Mouse (Mus musculus) CH12.LX (cell line): ENCODE data around the gene Rexo5. TPM values are rescaled to one million over a fixed set of nuclear protein-coding genes. Genes with fewer than 3 reads are reported as not detected.
A peak's percentile ranks its signal among the peaks of the same experiment; 100 is the strongest.

Source experiments
- DNase-seq: peaks from one replicate; pipeline ENCODE4 v3.0.0-alpha.2; 2013; ENCODE audit errors: extremely low read depth
- H3K27ac ChIP-seq: 2 replicates; pipeline ENCODE4 v1.5.1; 2012; ENCODE audit warnings: low read depth, mild to moderate bottlenecking, control low read depth, moderate library complexity; ENCODE audit not compliant: insufficient read depth
- H3K27me3 ChIP-seq: replicated peaks from 2 replicates; pipeline ENCODE3; 2012; ENCODE audit warnings: inconsistent platforms
- H3K36me3 ChIP-seq, 2 experiments: replicated peaks in 1 of 2; 2 replicates each; pipeline versions ENCODE3 to v1.6.1; 2012; ENCODE audit warnings: inconsistent platforms in 1 of 2, low read length in 1 of 2, mild to moderate bottlenecking in 1 of 2, mixed read lengths in 1 of 2, moderate library complexity in 1 of 2; ENCODE audit not compliant: control insufficient read depth in 1 of 2, insufficient read depth in 1 of 2
- H3K4me1 ChIP-seq, 2 experiments: 2 replicates each; pipeline ENCODE4 v1.6.1; 2012; ENCODE audit warnings: inconsistent platforms in 1 of 2, moderate library complexity in 1 of 2; ENCODE audit not compliant: insufficient read depth in 2 of 2, control insufficient read depth in 1 of 2
- H3K4me2 ChIP-seq: 2 replicates; pipeline ENCODE4 v1.6.1; 2012; ENCODE audit warnings: low read depth, mild to moderate bottlenecking, control low read depth; ENCODE audit not compliant: poor library complexity, insufficient read depth, severe bottlenecking
- H3K4me3 ChIP-seq, 3 experiments: fragments of 150-350 bp in 1 of 3; sonication (generic) in 1 of 3; replicated peaks in 1 of 3; 2 replicates each; pipeline versions ENCODE3 to v1.5.1; 2011 to 2012; ENCODE audit warnings: low read depth in 2 of 3, low read length in 2 of 3, mild to moderate bottlenecking in 2 of 3, moderate library complexity in 2 of 3, control low read depth in 1 of 3, improper control_type of control experiment in 1 of 3, inconsistent platforms in 1 of 3, mixed read lengths in 1 of 3; ENCODE audit not compliant: poor library complexity in 1 of 3
- H3K79me2 ChIP-seq: replicated peaks from 2 replicates; pipeline ENCODE4 v1.6.1; 2012; ENCODE audit warnings: mild to moderate bottlenecking, moderate library complexity; ENCODE audit not compliant: control insufficient read depth, poor library complexity, insufficient read depth, severe bottlenecking; ENCODE audit errors: extremely low read depth
- H3K9ac ChIP-seq: 2 replicates; pipeline ENCODE4 v1.6.1; 2012; ENCODE audit warnings: low read depth, mild to moderate bottlenecking, control low read depth, moderate library complexity; ENCODE audit not compliant: insufficient read depth
- H3K9me3 ChIP-seq: replicated peaks from 2 replicates; pipeline ENCODE3; 2012; ENCODE audit warnings: low read length, inconsistent platforms, mixed read lengths
- ETS1 ChIP-seq: conservative IDR thresholded peaks from 2 replicates; pipeline ENCODE4 v1.6.1; 2012; ENCODE audit warnings: low read depth, mild to moderate bottlenecking, inconsistent platforms, low read length, improper control_type of control experiment, moderate library complexity
- GABPA ChIP-seq: IDR thresholded peaks from 2 replicates; pipeline ENCODE4 v1.6.1; 2012; ENCODE audit warnings: low read depth, low read length, improper control_type of control experiment, inconsistent platforms; ENCODE audit not compliant: insufficient replicate concordance
- HCFC1 ChIP-seq: IDR thresholded peaks from 2 replicates; pipeline ENCODE4 v1.6.1; 2012; ENCODE audit warnings: low read depth, mild to moderate bottlenecking, inconsistent platforms, low read length, improper control_type of control experiment
- IRF4 ChIP-seq: IDR thresholded peaks from 2 replicates; pipeline ENCODE4 v1.6.1; 2014; ENCODE audit warnings: low read depth, mild to moderate bottlenecking, inconsistent platforms, low read length, improper control_type of control experiment
- JUND ChIP-seq: conservative IDR thresholded peaks from 2 replicates; pipeline ENCODE4 v1.6.1; 2011; ENCODE audit warnings: low read depth, low read length, improper control_type of control experiment
- MAFK ChIP-seq: IDR thresholded peaks from 2 replicates; pipeline ENCODE4 v1.6.1; 2011; ENCODE audit warnings: low read length, improper control_type of control experiment; ENCODE audit not compliant: insufficient replicate concordance
- MEF2A ChIP-seq: IDR thresholded peaks from 2 replicates; pipeline ENCODE4 v1.6.1; 2014; ENCODE audit warnings: low read depth, mild to moderate bottlenecking, inconsistent platforms, low read length, improper control_type of control experiment, borderline replicate concordance
- MYC ChIP-seq: IDR thresholded peaks from 2 replicates; pipeline ENCODE4 v1.6.1; 2011; ENCODE audit warnings: low read depth, mild to moderate bottlenecking, improper control_type of control experiment, low read length
- RAD21 ChIP-seq: IDR thresholded peaks from 2 replicates; pipeline ENCODE4 v1.6.1; 2011; ENCODE audit warnings: low read depth, mild to moderate bottlenecking, low read length, improper control_type of control experiment, moderate library complexity
- SIN3A ChIP-seq: IDR thresholded peaks from 2 replicates; pipeline ENCODE4 v1.6.1; 2012; ENCODE audit warnings: low read length, improper control_type of control experiment, inconsistent platforms
- SMC3 ChIP-seq: IDR thresholded peaks from 2 replicates; pipeline ENCODE4 v1.6.1; 2011; ENCODE audit warnings: low read depth, low read length, improper control_type of control experiment
- TCF12 ChIP-seq: IDR thresholded peaks from 2 replicates; pipeline ENCODE4 v1.6.1; 2014; ENCODE audit warnings: low read depth, mild to moderate bottlenecking, inconsistent platforms, low read length, improper control_type of control experiment
- USF1 ChIP-seq: IDR thresholded peaks from 2 replicates; pipeline ENCODE4 v1.6.1; 2014; ENCODE audit warnings: low read depth, mild to moderate bottlenecking, inconsistent platforms, low read length, improper control_type of control experiment
- USF2 ChIP-seq: conservative IDR thresholded peaks from 2 replicates; pipeline ENCODE4 v1.6.1; 2011; ENCODE audit warnings: low read depth, low read length, improper control_type of control experiment
- ZKSCAN1 ChIP-seq: IDR thresholded peaks from 2 replicates; pipeline ENCODE4 v1.6.1; 2012; ENCODE audit warnings: low read depth, inconsistent platforms, low read length, improper control_type of control experiment, borderline replicate concordance
- ZMIZ1 ChIP-seq: IDR thresholded peaks from 2 replicates; pipeline ENCODE4 v1.6.1; 2012; ENCODE audit warnings: low read depth, mild to moderate bottlenecking, inconsistent platforms, low read length, improper control_type of control experiment
- ZNF384 ChIP-seq: IDR thresholded peaks from 2 replicates; pipeline ENCODE4 v1.6.1; 2012; ENCODE audit warnings: low read depth, low read length, improper control_type of control experiment, inconsistent platforms
- dilution Hi-C: fragments of 300-500 bp; cut with MboI; formaldehyde crosslinking; loops from 2 replicates; pipeline ENCODE4 v1.14.3; 2020; ENCODE audit warnings: low sequenced_read_pairs; ENCODE audit not compliant: extremely low pct_unique_long_range_greater_than_20kb, extremely low pct_ligation_motif_present
- in situ Hi-C: fragments of 300-500 bp; cut with MboI; formaldehyde crosslinking; loops from 3 replicates; pipeline ENCODE4 v1.14.3; 2019; ENCODE audit warnings: low sequenced_read_pairs, low pct_ligation_motif_present, low pct_unique_long_range_greater_than_20kb, mixed read lengths
- polyA plus RNA-seq: library from polyadenylated mRNA; unstranded; fragments of >175 nt; gene quantifications from 2 replicates; pipeline ENCODE4 v1.2.1, GENCODE M21; 2012; ENCODE audit warnings: low read depth; ENCODE audit not compliant: insufficient read length
- total RNA-seq, 2 experiments: library from RNA; depleted of rRNA; stranded (reverse); fragments of 300-350 nt in 1 of 2; fragments of >200 nt in 1 of 2; gene quantifications; 2 replicates each; pipeline ENCODE4 v1.2.3; 2012 to 2014

Rexo5 gene
- total and polyA plus RNA-seq, 3 experiments: 11.0 to 15.5 (median 12.0) TPM

GRCm38 (mm10) chr7:119862167-119862566 lies 68.4 kb downstream of the Rexo5 start:
- H3K4me1 ChIP-seq: peaks cover 18 to 54% of the 10 kb centered on the region in 2 experiments
- no peaks in the 10 kb centered on the region for H3K79me2 ChIP-seq
- H3K27me3 ChIP-seq: no peaks in the 10 kb centered on the region
- H3K9ac ChIP-seq: no peak overlapping the region
- peak overlapping the region; percentile 82; the same call in 1 of the 2 replicates for H3K4me2 ChIP-seq
- no peak for TF ChIP-seq USF2
- no peak for TF ChIP-seq IRF4
- TF ChIP-seq ETS1: no peak
- no peak for TF ChIP-seq JUND
- no peak for TF ChIP-seq ZKSCAN1
- no peak for TF ChIP-seq SIN3A
- TF ChIP-seq RAD21: no peak
- no peak for TF ChIP-seq USF1
- dilution Hi-C loops (no loop called here), in situ Hi-C loops (loop anchor here (25.0 kb wide), 1 partner anchor 200 kb away; no protein-coding TSS in a partner anchor)
- H3K9me3 ChIP-seq: no peaks in the 10 kb centered on the region
- peaks cover 6 to 25% of the 10 kb centered on the region in 2 experiments for H3K36me3 ChIP-seq
- no peak overlapping the region for H3K4me3 ChIP-seq
- no peak overlapping the region for H3K27ac ChIP-seq
- DNase-seq: no peak

- TF ChIP-seq MAFK (no peak), MEF2A (no peak), MYC (no peak), HCFC1 (no peak), USF1 (no peak), ZMIZ1 (no peak), SIN3A (no peak), GABPA (no peak), ZKSCAN1 (no peak), TCF12 (no peak), ZNF384 (no peak), SMC3 (no peak)
- peaks cover 0 to 11% of the 10 kb centered on the region in 2 experiments for H3K36me3 ChIP-seq
- no peak overlapping the region for H3K9ac ChIP-seq
- no peaks in the 10 kb centered on the region for H3K9me3 ChIP-seq
- H3K79me2 ChIP-seq: no peaks in the 10 kb centered on the region
- in situ Hi-C loops (loop anchor here (25.0 kb wide), 1 partner anchor 198 kb away; no protein-coding TSS in a partner anchor), dilution Hi-C loops (no loop called here)
- no peaks in the 10 kb centered on the region for H3K27me3 ChIP-seq
- no peak for DNase-seq
- H3K4me1 ChIP-seq: peaks cover 11 to 48% of the 10 kb centered on the region in 2 experiments; a peak in 3 of 4 replicates
- H3K4me2 ChIP-seq: no peak overlapping the region
- no peak overlapping the region for H3K4me3 ChIP-seq
- no peak overlapping the region for H3K27ac ChIP-seq
These were observed 70.7 kb downstream of the Rexo5 start for GRCm38 (mm10) chr7:119864500-119864899.
